Mouse (Mus musculus): ENCODE data around the gene Dnajc4. TPM values are rescaled to one million over a fixed set of nuclear protein-coding genes. Genes with fewer than 3 reads are reported as not detected.

Dnajc4 gene
- polyA plus RNA-seq, 1 experiment from 2014 or later: 24.0 TPM

DNA sequence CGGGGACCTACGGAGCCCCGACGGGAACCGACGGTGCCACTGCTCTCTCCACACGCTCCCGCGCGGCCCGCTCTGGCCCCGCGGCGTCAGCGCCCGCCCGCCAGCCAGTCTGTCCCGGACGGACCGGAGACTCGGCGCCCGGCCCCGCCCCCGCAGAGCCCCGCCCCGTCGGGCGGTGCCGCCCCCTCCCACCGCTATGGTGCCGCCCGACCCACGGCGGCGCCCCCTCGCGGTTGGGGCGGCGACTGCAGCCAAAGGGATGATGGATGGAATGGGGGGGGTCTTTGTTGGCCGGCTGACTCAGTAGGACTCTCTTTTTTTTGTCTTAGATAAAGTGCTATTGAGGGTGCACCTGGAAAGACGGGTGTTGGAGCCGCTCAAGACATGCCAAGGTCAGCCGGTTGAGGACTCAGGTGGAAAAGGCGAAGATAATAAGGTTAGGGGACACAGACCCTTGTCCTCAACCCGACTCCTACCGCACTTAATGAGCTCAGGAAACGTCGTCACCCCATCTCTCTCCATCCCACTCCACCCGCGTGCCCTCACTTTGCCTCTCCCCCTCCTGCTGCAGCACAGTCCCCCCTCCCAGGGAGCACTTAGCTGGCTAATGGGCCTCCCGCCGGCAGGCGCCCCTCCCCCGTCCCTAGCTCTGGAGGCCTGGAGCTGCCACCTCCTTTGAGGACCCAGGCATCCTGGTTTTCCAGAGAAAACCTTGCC, 22.5 kb downstream of the Dnajc4 start:
- Histone ChIP-seq H3K27ac (no peak overlapping the region), H3K9me3 (replicated peaks) (no peaks in the 10 kb centered on the region), H3K27me3 (peaks cover 37% of the 10 kb centered on the region), H3K36me3 (no peaks in the 10 kb centered on the region), H3K9ac (peak overlapping the region; percentile 61), H3K4me1 (peaks cover 24% of the 10 kb centered on the region), H3K4me2 (replicated peaks) (peak overlapping the region; percentile 56), H3K4me3 (peak overlapping the region; percentile 45)
- 1% methylated on average over 47 of the region's 55 CpGs for WGBS
- 0 out of 2 replicates have a peak, but pooled peaks have one; percentile 11 for ATAC-seq (ENCODE audit: low FRiP score)

- ATAC-seq (ENCODE audit: low FRiP score): no peak
- WGBS: under 1% methylated on average over 20 of the region's 20 CpGs
- peaks cover 24% of the 10 kb centered on the region for H3K4me1 ChIP-seq
Observed at GRCm38 (mm10) chr19:6969291-6969664, 23.1 kb downstream of the Dnajc4 start.

GRCm38 (mm10) chr19:6968491-6969271, 23.7 kb downstream of the Dnajc4 start:
- H3K4me3 ChIP-seq: peak overlapping the region; percentile 45
- WGBS: 14% methylated on average over 15 of the region's 15 CpGs
- H3K4me1 ChIP-seq: peaks cover 21% of the 10 kb centered on the region
- ATAC-seq (ENCODE audit: low FRiP score): no peak
- H3K27ac ChIP-seq: no peak overlapping the region
- no peaks in the 10 kb centered on the region for H3K9me3 ChIP-seq (replicated peaks)
- 0 out of 2 replicates have a peak overlapping the region, but pooled peaks have one; percentile 23 for H3K9ac ChIP-seq
- peaks cover 37% of the 10 kb centered on the region for H3K27me3 ChIP-seq
- no peaks in the 10 kb centered on the region for H3K36me3 ChIP-seq
- peak overlapping the region; percentile 56 for H3K4me2 ChIP-seq (replicated peaks)

More at GRCm38 (mm10) chr19:6969291-6969664, 23.1 kb downstream of the Dnajc4 start:
- no peaks in the 10 kb centered on the region for H3K9me3 ChIP-seq (replicated peaks)
- H3K4me3 ChIP-seq: peak overlapping the region; percentile 45
- H3K9ac ChIP-seq: peak overlapping the region; percentile 61
- H3K4me2 ChIP-seq (replicated peaks): peak overlapping the region; percentile 56
- H3K27ac ChIP-seq: no peak overlapping the region
- no peaks in the 10 kb centered on the region for H3K36me3 ChIP-seq
- H3K27me3 ChIP-seq: peaks cover 37% of the 10 kb centered on the region

DNA sequence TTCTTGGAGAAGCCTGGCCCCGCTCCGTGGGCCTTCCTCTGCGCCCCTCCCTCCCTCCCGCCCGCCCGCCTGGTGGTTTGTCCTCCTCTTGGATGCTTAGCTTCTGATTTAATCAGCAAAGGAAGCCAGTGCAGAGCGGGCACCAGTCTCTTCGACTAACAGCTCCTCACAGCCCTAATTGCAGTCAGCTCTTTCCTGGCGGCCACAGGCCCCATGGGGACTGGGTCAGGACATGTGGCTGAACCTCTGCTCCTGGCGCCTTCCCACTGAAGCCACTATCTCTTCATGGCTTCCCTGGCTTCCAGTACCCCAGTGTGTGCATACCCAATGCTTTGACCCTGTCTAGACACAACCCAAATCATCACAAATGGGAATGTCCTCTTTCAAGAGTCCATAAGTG, 35.9 kb downstream of the Dnajc4 start:
- ATAC-seq (ENCODE audit: low FRiP score): no peak
- WGBS: 75% methylated on average over 10 of the region's 10 CpGs
- Histone ChIP-seq H3K4me3 (no peak overlapping the region), H3K9me3 (replicated peaks) (no peaks in the 10 kb centered on the region), H3K27ac (no peak overlapping the region), H3K4me2 (replicated peaks) (no peak overlapping the region), H3K4me1 (peaks cover 13% of the 10 kb centered on the region), H3K36me3 (peaks cover 12% of the 10 kb centered on the region), H3K27me3 (no peaks in the 10 kb centered on the region), H3K9ac (no peak overlapping the region)

DNA sequence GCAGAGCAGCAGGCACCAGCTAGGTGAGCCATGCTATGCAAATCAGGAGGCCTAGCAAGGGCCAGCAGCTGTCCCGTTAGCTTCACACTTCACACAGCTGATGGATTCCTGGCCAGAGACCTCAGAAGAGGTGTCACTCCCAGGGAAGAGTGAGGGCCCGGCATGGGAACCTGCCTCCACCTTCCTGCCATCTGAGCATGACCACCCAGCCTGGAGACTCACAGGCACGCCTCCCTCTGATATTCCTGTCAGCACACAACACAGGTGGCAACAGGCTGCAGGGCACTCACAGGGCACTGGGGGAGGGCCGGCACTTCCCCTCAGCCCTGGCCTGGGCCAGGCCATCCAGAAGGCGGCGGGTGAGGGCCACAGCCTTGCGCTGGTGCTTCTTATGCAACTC, 36.9 kb downstream of the Dnajc4 start:
- Histone ChIP-seq H3K27ac (no peak overlapping the region), H3K4me3 (no peak overlapping the region), H3K9me3 (replicated peaks) (no peaks in the 10 kb centered on the region), H3K36me3 (peaks cover 12% of the 10 kb centered on the region), H3K4me1 (peaks cover 14% of the 10 kb centered on the region), H3K9ac (0 out of 2 replicates have a peak overlapping the region, but pooled peaks have one; percentile 4), H3K4me2 (replicated peaks) (no peak overlapping the region), H3K27me3 (no peaks in the 10 kb centered on the region)
- no peak for ATAC-seq (ENCODE audit: low FRiP score)
- 86% methylated on average over 7 of the region's 7 CpGs for WGBS

GRCm38 (mm10) chr19:6954046-6954445, 38.3 kb downstream of the Dnajc4 start:
- Histone ChIP-seq H3K27ac (no peak overlapping the region), H3K27me3 (no peaks in the 10 kb centered on the region), H3K36me3 (peaks cover 12% of the 10 kb centered on the region; the same call in 1 of the 2 replicates), H3K9ac (0 out of 2 replicates have a peak overlapping the region, but pooled peaks have one; percentile 18), H3K4me1 (peaks cover 22% of the 10 kb centered on the region), H3K9me3 (replicated peaks) (no peaks in the 10 kb centered on the region), H3K4me3 (no peak overlapping the region), H3K4me2 (replicated peaks) (no peak overlapping the region)
- no peak for ATAC-seq (ENCODE audit: low FRiP score)
- WGBS: 56% methylated on average over 9 of the region's 9 CpGs

GRCm38 (mm10) chr19:6952712-6953037, 39.7 kb downstream of the Dnajc4 start:
- Histone ChIP-seq H3K27ac (0 out of 2 replicates have a peak overlapping the region, but pooled peaks have one; percentile 26), H3K36me3 (peaks cover 12% of the 10 kb centered on the region; the same call in 1 of the 2 replicates), H3K4me2 (replicated peaks) (peak overlapping the region; percentile 95), H3K9me3 (replicated peaks) (no peaks in the 10 kb centered on the region), H3K9ac (peak overlapping the region; percentile 77), H3K4me1 (peaks cover 22% of the 10 kb centered on the region), H3K27me3 (no peaks in the 10 kb centered on the region), H3K4me3 (peak overlapping the region; percentile 56)
- no peak for ATAC-seq (ENCODE audit: low FRiP score)
- whole genome bisulfite sequencing: 28% methylated on average over 3 of the region's 3 CpGs

DNA sequence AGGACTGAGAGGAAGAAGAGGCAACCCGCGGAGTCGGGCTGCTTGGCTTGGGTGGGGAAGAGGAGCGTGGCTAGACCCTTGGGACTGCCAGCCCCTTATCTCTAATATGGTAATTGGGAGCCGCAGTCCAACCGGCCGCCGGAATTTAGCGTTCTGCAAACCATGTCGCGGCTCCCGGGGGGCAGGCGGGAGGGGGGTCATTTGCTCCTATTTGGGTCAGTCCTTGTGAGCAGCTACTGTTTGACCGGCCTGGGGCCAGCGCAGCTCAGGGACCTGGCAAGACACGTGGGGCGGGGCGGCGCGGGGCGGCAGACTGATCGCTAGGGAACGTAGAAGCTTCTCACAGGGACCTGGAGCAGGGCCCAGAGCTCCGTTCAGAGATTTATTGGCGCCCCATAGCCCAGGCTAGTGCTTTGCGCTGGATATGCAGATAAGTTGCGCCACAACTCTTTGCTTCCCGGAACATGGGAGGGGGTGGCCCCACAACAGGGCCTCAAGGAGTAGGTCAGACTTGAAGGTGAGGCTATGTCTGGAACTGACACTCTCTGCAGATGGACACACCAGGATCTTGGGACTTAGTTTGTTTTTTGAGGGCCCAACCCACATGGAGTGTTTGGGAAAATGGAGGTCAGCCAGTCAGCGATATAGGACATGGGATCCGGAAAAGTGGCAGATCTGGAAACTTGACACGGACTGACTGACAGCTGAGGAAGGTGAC, 40.2 kb downstream of the Dnajc4 start:
- H3K4me2 ChIP-seq (replicated peaks): peak overlapping the region; percentile 95
- no peaks in the 10 kb centered on the region for H3K9me3 ChIP-seq (replicated peaks)
- peaks cover 22% of the 10 kb centered on the region for H3K4me1 ChIP-seq
- H3K36me3 ChIP-seq: peaks cover 12% of the 10 kb centered on the region; the same call in 1 of the 2 replicates
- peak overlapping the region; percentile 97 for H3K27ac ChIP-seq
- H3K27me3 ChIP-seq: no peaks in the 10 kb centered on the region
- 4% methylated on average over 31 of the region's 31 CpGs for WGBS
- H3K9ac ChIP-seq: peak overlapping the region; percentile 77
- peak; percentile 12; the same call in 1 of the 2 replicates for ATAC-seq (ENCODE audit: low FRiP score)
- peak overlapping the region; percentile 56 for H3K4me3 ChIP-seq

DNA sequence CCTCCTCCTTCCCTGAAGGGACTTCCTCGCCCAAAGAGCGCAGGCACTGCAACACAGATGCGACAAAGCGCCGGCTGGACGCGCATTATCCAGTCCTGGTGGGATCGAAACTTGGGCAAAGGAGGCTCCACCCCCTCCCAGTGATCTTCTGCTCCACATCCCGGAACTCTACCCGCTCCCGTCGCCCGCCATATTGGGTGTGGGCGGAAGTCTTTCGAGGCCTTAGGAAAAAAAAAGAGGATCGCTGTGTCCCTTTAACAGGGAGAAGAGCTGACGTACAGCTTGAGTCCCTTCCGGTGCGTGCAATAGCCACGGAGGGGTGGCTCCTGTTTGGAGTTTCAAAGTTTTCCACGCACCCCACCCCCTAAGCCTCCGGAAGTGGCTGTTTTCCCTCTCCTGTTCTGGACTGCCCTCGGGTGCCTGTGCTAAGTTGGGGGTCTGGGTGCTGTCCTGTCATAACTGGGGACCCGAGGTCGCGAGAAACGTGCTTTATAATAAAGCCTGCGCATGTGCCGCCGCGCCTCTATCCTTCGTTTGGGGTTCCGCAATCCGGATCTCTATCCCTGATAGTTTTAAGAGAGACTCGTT, 40.9 kb downstream of the Dnajc4 start:
- H3K4me3 ChIP-seq: peak overlapping the region; percentile 56
- H3K27ac ChIP-seq: peak overlapping the region; percentile 97
- H3K9me3 ChIP-seq (replicated peaks): no peaks in the 10 kb centered on the region
- peak; percentile 83 for ATAC-seq (ENCODE audit: low FRiP score)
- peak overlapping the region; percentile 95 for H3K4me2 ChIP-seq (replicated peaks)
- H3K36me3 ChIP-seq: peaks cover 12% of the 10 kb centered on the region; the same call in 1 of the 2 replicates
- H3K4me1 ChIP-seq: peaks cover 22% of the 10 kb centered on the region
- H3K27me3 ChIP-seq: no peaks in the 10 kb centered on the region
- under 1% methylated on average over 35 of the region's 35 CpGs for WGBS
- H3K9ac ChIP-seq: peak overlapping the region; percentile 77

DNA sequence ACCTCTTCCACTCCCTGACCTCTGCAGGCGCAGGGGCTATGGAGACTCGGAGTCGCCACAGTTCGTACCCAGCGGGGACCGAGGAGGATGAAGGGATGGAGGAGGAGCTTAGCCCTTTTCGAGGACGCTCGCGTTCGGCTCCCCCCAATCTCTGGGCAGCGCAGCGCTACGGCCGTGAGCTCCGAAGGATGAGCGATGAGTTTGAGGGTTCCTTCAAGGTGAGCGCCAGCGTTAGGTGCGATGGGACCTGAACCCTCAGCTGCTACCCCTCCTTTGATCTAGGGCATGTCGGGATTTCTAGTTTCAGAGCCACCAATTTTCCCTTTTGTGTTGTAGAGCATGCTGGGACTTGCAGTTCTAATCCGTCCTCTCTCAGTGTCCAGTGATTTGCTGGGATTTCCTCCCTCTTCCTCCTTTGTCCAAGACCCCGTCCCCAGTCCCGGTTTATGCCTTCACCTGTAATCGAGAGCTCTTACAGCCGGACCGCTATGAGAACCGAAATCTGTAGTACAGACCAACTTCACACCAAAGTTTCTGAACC, 41.7 kb downstream of the Dnajc4 start:
- peak overlapping the region; percentile 56 for H3K4me3 ChIP-seq
- peak overlapping the region; percentile 95 for H3K4me2 ChIP-seq (replicated peaks)
- peaks cover 22% of the 10 kb centered on the region for H3K4me1 ChIP-seq
- WGBS: 0% methylated on average over 28 of the region's 28 CpGs
- H3K9ac ChIP-seq: peak overlapping the region; percentile 77
- no peaks in the 10 kb centered on the region for H3K9me3 ChIP-seq (replicated peaks)
- no peaks in the 10 kb centered on the region for H3K27me3 ChIP-seq
- H3K27ac ChIP-seq: peak overlapping the region; percentile 97
- peaks cover 9% of the 10 kb centered on the region; the same call in 1 of the 2 replicates for H3K36me3 ChIP-seq
- peak; percentile 63 for ATAC-seq (ENCODE audit: low FRiP score)

DNA sequence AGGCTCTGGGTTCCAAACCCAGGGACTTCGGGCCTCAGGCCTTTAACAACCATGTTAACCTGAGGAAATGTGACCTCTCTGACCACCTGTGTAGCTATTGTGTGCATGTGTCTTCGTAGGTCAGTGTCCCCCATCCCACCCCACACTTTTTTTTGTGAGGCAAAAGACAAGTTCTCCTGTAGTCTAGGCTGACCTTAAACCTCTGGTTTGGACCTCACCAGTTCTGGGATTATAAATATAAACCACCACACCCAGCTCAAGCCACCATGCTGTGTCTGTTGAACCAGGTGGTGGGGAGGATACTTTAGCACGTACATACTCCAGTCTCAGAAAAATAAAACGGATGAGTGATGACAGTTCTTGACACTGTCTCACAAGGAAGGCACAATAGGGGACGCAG, 42.4 kb downstream of the Dnajc4 start:
- H3K4me1 ChIP-seq: peaks cover 22% of the 10 kb centered on the region
- H3K36me3 ChIP-seq: peaks cover 4% of the 10 kb centered on the region; the same call in 1 of the 2 replicates
- H3K4me3 ChIP-seq: peak overlapping the region; percentile 56
- H3K27ac ChIP-seq: peak overlapping the region; percentile 97; the same call in 1 of the 2 replicates
- no peaks in the 10 kb centered on the region for H3K9me3 ChIP-seq (replicated peaks)
- peak overlapping the region; percentile 77 for H3K9ac ChIP-seq
- 42% methylated on average over 5 of the region's 5 CpGs for WGBS
- H3K4me2 ChIP-seq (replicated peaks): peak overlapping the region; percentile 95
- ATAC-seq (ENCODE audit: low FRiP score): no peak
- no peaks in the 10 kb centered on the region for H3K27me3 ChIP-seq
